Mouse (Mus musculus) frontal cortex, postnatal 10 days (tissue): ENCODE measurements around the gene Hmgcs1.
"Not testable (repeated sequence)": the region's sequence is repeated elsewhere in the genome, so short reads cannot be mapped to it uniquely, and the experiment has no call there.

Source experiments
- DNase-seq, 2 experiments: peaks; one replicate each; pipeline ENCODE4 v3.0.0; 2022; ENCODE audit warnings: low spot score in 2 of 2, mixed read lengths in 1 of 2

Gene Hmgcs1

DNA sequence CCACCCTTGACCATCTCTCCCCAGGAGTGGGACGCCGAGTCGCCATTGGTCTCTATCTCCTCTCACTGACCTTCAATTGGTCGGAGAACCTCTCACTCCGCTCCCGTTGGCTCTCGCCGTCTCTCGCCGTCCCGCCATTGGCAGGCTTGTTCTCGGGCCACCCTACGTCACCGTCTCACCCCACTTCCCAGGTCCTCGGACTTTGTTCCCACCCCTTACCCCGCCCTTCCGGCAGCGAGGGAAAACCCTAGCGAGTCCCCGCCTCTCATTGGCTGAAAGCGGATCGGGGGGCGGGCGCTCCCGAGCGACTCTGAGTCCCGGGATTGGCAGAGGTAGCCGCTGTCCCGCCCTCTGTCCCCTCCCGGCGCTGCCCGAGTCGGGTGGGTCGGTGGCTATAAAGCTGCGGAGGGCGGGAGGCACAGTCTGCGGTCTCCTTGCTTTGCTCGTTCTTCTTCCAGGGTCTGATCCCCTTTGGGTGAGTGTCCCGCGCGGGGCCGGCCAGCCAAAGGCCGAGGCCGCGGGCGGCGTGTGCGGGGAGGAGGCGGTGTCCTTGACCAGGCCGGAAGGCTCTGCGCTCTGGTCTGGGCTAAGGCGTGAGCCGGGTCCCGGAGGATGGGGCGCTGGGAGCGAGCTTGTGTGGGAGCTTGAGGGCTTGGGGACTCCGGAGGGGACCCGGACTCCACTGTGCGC, at the start of gene Hmgcs1:
Hmgcs1 (plus strand) TSS at position 341 of the 690 bp plus-strand sequence.
- peak; percentile 99 to 100 for DNase-seq

- no peak for DNase-seq
Measured at GRCm38 (mm10) chr13:119640504-119640903, 49.7 kb upstream of the Hmgcs1 start.

DNA sequence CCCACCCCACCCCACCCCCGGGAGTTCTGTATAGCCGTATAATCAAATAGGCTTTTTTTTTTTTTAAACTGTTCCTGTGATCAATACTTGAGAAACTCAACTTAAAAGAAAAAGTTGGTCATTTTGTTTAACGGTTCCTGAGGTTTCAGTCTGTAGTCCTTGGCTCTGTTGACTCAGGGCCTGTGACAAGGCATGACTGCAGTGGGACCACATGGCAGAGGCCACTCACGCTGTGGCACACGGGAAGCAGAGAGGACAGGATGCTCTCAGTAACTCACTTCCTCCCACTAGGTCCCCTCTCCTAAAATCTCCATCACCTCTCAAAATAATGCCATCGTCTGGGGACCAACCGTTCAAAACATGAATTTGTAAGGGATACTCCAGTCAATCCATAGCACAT, 49.0 kb upstream of the Hmgcs1 start:
- DNase-seq: no peak

- no peak for DNase-seq
Measured at GRCm38 (mm10) chr13:119644769-119645168, 45.4 kb upstream of the Hmgcs1 start.

- DNase-seq: no peak
Measured at GRCm38 (mm10) chr13:119646511-119646910, 43.7 kb upstream of the Hmgcs1 start.

- DNase-seq: peak in 1 of 2 experiments; percentile 17
Measured at GRCm38 (mm10) chr13:119648891-119649698, 41.1 kb upstream of the Hmgcs1 start.

DNA sequence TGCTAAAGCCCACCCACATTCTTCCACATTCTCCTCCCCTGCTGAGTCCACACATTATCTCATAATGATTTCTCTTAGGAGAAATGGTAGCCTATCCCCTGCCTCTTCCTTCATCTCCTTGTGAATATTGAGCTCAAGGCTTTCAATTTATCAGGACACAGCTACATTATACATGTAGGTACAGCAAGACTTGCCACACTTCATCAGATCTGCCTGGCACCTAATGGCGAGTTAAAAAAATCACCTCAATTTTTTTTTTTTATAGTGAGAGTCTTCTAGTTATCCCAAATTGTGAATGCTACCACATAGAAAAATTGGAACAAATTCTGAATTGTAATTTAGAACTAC, 40.5 kb upstream of the Hmgcs1 start:
- no peak for DNase-seq

GRCm38 (mm10) chr13:119654734-119655133, 35.4 kb upstream of the Hmgcs1 start:
- no peak for DNase-seq

DNA sequence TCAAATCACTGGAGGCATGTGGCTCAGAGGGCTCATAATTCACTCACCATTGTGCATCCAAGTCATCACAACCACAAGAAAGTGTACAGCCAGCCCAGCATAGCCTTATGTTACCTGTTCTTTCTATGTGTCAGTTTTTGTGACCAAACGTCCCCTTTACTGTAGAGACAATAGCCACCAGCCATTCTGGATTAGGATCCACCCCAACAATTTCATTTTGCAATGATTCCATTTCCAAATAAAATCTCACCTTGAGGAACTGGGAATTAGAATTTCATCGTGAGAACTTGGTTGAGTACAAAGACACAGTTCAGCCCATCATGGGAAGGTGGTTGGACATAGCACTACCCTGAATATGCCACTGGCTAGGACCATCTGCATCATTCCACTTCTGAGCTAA, 33.9 kb upstream of the Hmgcs1 start:
- DNase-seq: no peak

- no peak for DNase-seq
Measured at GRCm38 (mm10) chr13:119656846-119657416, 33.2 kb upstream of the Hmgcs1 start.

GRCm38 (mm10) chr13:119661420-119661819, 28.8 kb upstream of the Hmgcs1 start:
- DNase-seq: not testable (repeated sequence)

DNA sequence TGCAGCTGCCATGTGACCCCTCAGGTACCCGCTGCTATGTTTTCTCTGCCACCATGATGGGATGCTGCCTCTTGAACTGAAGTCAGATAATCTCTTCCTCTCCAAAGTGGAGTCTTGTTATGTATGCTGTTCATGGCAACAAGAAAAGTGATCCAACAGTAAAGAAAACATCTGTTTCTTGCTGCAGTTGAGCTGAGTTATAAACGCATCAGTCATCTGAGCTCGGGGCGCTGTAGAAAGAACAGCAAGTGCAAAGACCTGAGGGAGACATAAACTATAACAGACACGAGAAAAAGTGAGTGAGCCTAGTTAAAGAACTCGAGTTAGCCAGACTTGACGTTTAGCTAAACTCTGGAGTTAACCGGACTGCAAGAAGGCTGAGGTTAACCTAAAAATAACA, 11.4 kb upstream of the Hmgcs1 start:
- no peak for DNase-seq

DNA sequence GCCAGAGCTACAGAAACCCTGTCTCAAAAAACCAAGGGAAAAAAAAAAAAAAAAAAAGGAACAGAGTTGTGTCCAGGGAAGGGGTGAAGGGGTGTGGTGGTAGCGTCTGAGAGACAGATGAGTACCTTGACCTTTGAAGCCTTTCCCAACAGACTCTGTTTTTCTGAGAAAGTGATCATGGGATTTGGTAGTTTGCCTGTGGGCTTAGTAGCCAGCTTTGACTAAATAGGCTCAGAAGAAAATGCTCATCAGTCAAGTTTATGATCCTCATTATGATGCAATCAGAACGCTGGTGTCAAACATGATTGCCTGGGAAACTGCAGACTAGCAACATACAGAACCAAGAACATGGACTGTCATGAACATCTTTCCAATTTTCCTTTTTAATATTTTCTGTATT, 10.5 kb upstream of the Hmgcs1 start:
- DNase-seq: no peak

DNA sequence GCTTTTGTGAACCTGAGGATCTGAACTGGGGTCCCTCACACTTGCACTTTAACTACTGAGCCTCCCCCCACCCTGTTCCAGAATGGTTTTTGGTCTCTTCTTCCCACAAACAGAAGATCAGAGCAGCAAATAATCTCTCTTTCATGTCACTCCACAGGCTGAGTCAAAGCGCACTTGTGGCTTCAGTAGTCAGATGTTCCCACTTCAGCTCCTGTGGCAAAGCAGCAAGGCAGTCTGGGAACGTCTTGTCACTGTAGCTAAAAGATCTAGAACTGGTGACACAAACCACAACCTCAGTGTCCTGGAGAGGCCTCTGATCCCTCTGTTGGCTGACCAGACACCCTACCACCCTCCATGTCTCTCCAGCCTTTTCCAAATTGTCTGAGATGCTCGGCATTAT, 9.0 kb upstream of the Hmgcs1 start:
- DNase-seq: no peak

GRCm38 (mm10) chr13:119684416-119685177, 5.6 kb upstream of the Hmgcs1 start:
- no peak for DNase-seq

- DNase-seq: no peak
Measured at GRCm38 (mm10) chr13:119689709-119690038, 505 bp upstream of the Hmgcs1 start.

GRCm38 (mm10) chr13:119690876-119691620, 869 bp downstream of the Hmgcs1 start:
- no peak for DNase-seq

DNA sequence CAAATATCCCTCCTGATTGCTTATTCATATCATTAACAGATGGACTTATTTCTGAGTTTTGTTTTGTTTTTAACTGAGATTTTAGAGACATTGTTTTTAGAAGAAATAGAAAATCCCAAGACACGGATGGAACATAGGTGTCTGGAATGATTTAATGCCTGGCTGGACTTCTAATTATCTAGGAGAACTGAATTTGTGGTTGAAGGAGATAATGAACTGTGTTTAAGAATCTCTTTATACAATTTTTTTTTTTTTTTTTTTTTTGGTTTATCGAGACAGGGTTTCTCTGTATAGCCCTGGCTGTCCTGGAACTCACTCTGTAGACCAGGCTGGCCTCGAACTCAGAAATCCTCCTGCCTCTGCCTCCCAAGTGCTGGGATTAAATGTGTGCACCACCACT, 1.8 kb downstream of the Hmgcs1 start:
- DNase-seq: not testable (repeated sequence)

GRCm38 (mm10) chr13:119695676-119696075, 5.5 kb downstream of the Hmgcs1 start:
- DNase-seq: no peak

DNA sequence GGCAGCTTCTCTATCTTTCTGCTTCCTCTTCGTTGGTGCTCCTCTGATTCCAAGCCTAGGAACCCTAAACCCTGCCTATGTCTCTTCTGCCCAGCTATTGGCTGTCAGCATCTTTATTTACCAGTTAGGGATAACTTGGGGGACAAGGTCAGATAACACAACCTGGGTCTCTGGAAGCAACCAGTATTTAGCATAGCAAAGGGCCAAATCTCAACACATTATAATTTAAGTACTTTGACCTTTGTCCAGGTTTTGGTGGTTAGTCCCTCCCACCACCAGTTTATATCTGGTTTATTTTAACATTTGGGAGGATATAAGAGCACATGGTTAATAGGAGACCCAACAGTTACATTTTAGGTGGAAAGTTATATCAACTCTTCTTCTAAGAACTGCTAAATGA, 6.3 kb downstream of the Hmgcs1 start:
- no peak for DNase-seq

DNA sequence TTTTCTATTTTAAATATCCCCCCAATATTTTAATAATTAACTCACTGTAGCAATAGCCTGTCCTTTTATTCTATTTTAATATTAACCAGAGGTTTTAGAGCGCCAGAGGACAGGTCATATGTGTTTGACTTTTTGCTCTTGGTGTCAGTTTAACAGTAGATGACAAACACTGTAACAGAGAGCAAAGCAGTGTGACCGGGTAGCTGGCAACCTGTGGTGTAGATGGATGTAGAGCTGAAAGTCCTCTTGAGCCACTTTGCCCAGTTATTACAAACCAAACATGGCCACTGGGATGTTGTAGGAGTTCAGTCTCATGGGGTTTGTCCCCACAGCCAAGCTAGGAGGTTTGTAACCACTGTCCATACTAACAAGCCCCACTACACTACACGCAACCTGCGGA, 8.3 kb downstream of the Hmgcs1 start:
- no peak for DNase-seq

DNA sequence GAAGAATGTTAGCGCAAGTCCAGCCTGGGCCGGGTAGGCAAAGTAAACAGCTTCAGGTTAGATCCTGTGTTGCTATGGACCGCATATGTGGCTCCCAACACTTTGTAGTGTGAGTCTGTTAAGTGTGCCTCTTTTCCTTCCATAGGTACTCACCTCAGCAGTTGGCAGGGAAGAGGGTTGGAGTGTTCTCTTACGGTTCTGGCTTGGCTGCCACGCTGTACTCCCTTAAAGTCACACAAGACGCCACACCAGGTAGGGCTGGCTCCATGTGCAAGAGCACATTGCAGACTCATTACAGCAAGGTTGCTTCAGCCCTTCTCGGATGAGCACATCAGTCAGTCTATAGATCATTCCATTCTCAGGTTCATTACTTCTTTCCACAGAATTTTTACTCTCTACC, 14.1 kb downstream of the Hmgcs1 start:
- DNase-seq: no peak
